13 mouse cellular contexts compared by ENCODE assay signal in the genomic region with DNA sequence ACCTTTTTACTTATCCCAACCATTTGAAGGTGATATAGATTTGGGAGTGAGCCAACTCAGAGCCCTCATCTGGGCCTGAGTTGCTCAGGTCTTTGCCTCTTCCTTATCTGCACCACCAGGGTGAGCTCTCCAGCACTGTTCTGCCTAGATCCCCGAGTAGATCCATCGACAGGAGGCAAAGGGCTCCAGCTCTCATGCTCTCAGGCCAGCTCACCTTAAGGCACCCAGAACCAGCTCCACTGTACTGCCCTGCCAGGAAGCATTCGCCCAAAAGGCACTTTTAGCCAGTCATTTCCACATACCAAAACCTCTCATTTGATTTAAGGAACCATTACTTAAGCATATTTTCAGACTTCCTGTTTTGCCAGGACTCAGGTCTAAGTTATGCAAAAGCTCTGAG. TPM values are rescaled to one million over a fixed set of nuclear protein-coding genes. Genes with fewer than 3 reads are reported as not detected.
DNase-seq lines count a peak whose midpoint lies in the region; ATAC-seq and TF ChIP-seq lines count a peak whose summit lies in the region.
"Had no signal": no experiment of that assay in that cellular context is flagged by ENCODE, and none has a peak within 500 bp of the region (broad histone marks: within the 10 kb centered on the region; RNA-seq: fewer than 3 reads in every experiment).

No protein-coding gene starts in this region.

- peak overlapping the region; percentile 49 for H3K27ac ChIP-seq in MEL (ENCODE audit: control insufficient read depth, low read depth, low read length)
- no peak overlapping the region for H3K27ac ChIP-seq in intestine, postnatal 0 days (ENCODE audit: low read depth, low read length)
- H3K27ac ChIP-seq: lung, embryonic 15.5 days had no signal

- 34% methylated on average over 3 of the region's 3 CpGs for WGBS in intestine, postnatal 0 days

- TF ChIP-seq RAD21 in MEL (IDR thresholded peaks at IDR 0.05; ENCODE audit: low read depth, low read length), result no peak

- TF ChIP-seq CTCF in MEL (IDR thresholded peaks at IDR 0.05 in 2 of 3, conservative IDR thresholded peaks at IDR 0.05 in 1 of 3; ENCODE audit: control insufficient read depth in 1 of 3, insufficient read depth in 1 of 3, low read depth in 2 of 3, low read length in 3 of 3, poor library complexity in 1 of 3, severe bottlenecking in 1 of 3), result peak; percentile 19 to 53 (median 34); a peak in 5 of 6 replicates
- peak; percentile 41 for TF ChIP-seq CTCF in intestine, postnatal 0 days (IDR thresholded peaks at IDR 0.05; ENCODE audit: low read depth)

- no peak for ATAC-seq in intestine, postnatal 0 days
- peak; percentile 91 for ATAC-seq in megakaryocyte-erythroid progenitor cell, adult 5-6 weeks (replicated peaks; ENCODE audit: low FRiP score, low TSS enrichment, poor library complexity, severe bottlenecking)

- peaks cover 3 to 10% of the 10 kb centered on the region in 2 experiments; a peak in 3 of 4 replicates for H3K4me1 ChIP-seq in MEL (ENCODE audit: control insufficient read depth in 1 of 2, insufficient read depth in 2 of 2, low read length in 2 of 2)
- no peaks in the 10 kb centered on the region for H3K4me1 ChIP-seq in intestine, postnatal 0 days (replicated peaks; ENCODE audit: control insufficient read depth, insufficient read depth, low read length)
- H3K4me1 ChIP-seq: lung, embryonic 15.5 days had no signal

- no peaks in the 10 kb centered on the region for H3K79me2 ChIP-seq in MEL (ENCODE audit: control insufficient read depth, insufficient read depth, low read length, poor library complexity)

- H3K27me3 ChIP-seq in MEL (ENCODE audit: control insufficient read depth in 1 of 2, insufficient read depth in 2 of 2, low read length in 2 of 2), result no peaks in the 10 kb centered on the region
- no peaks in the 10 kb centered on the region for H3K27me3 ChIP-seq in intestine, postnatal 0 days (replicated peaks; ENCODE audit: control insufficient read depth, insufficient read depth, low read length)
- H3K27me3 ChIP-seq: lung, embryonic 15.5 days had no signal

- peak overlapping the region; percentile 49 for H3K9ac ChIP-seq in MEL (ENCODE audit: control insufficient read depth, low read depth, low read length, poor library complexity, severe bottlenecking)
- no peak overlapping the region for H3K9ac ChIP-seq in intestine, postnatal 0 days (ENCODE audit: low read depth, low read length)
- H3K9ac ChIP-seq: lung, embryonic 15.5 days had no signal

- peak overlapping the region; percentile 47 to 49 for H3K4me3 ChIP-seq in MEL (ENCODE audit: control insufficient read depth in 1 of 2, insufficient read depth in 1 of 2, low read depth in 2 of 2, low read length in 2 of 2)
- no peak overlapping the region for H3K4me3 ChIP-seq in intestine, postnatal 0 days (ENCODE audit: low read depth, low read length)
- H3K4me3 ChIP-seq: lung, embryonic 15.5 days; myocyte had no signal

- DNase-seq in kidney, adult 9 months, result peak; percentile 11
- no peak for DNase-seq in kidney, postnatal 4 days
- DNase-seq in MEL (ENCODE audit: low read depth, low spot score), result peak; percentile 75
- DNase-seq in ovary, adult 18-20 months (ENCODE audit: low spot score), result no peak
- DNase-seq in urinary bladder, postnatal 25 days (ENCODE audit: low spot score), result no peak
- DNase-seq in right cerebral cortex, postnatal 10 days (ENCODE audit: low spot score in 2 of 2), result no peak
- DNase-seq: adrenal gland, adult 2 months; cerebellum, postnatal 14 days; kidney, adult 18-20 months had no signal

- peak; percentile 41 to 42; a peak in 3 of 4 replicates for TF ChIP-seq EP300 in MEL (IDR thresholded peaks at IDR 0.05; ENCODE audit: low read depth in 1 of 2, low read length in 2 of 2)

- H3K4me2 ChIP-seq in intestine, postnatal 0 days (replicated peaks; ENCODE audit: low read depth), result no peak overlapping the region
- H3K4me2 ChIP-seq: lung, embryonic 15.5 days had no signal

- TF ChIP-seq POLR2A in MEL (IDR thresholded peaks at IDR 0.05; ENCODE audit: control insufficient read depth in 1 of 2, insufficient read depth in 1 of 2, low read depth in 1 of 2, low read length in 2 of 2, poor library complexity in 1 of 2), result no peak

- peaks cover 0 to 3% of the 10 kb centered on the region in 2 experiments; a peak in 1 of 4 replicates for H3K36me3 ChIP-seq in MEL (ENCODE audit: control insufficient read depth in 1 of 2, insufficient read depth in 2 of 2, low read length in 2 of 2)
- no peaks in the 10 kb centered on the region for H3K36me3 ChIP-seq in intestine, postnatal 0 days (ENCODE audit: control insufficient read depth, insufficient read depth)
- H3K36me3 ChIP-seq: lung, embryonic 15.5 days had no signal

- H3K9me3 ChIP-seq in MEL (replicated peaks; ENCODE audit: insufficient read depth, low read length), result no peaks in the 10 kb centered on the region
- H3K9me3 ChIP-seq in intestine, postnatal 0 days (ENCODE audit: control insufficient read depth), result no peaks in the 10 kb centered on the region
- H3K9me3 ChIP-seq: lung, embryonic 15.5 days had no signal

TF ChIP-seq in MEL, 35 proteins besides CTCF, POLR2A, EP300 and RAD21:
- TF ChIP-seq ZKSCAN1 (IDR thresholded peaks at IDR 0.05; ENCODE audit: low read depth, low read length) (no peak), GABPA (IDR thresholded peaks at IDR 0.05; ENCODE audit: low read depth, low read length) (no peak), NELFE (IDR thresholded peaks at IDR 0.05; ENCODE audit: low read depth, low read length) (no peak), GATA1 (IDR thresholded peaks at IDR 0.05; ENCODE audit: low read depth, low read length) (peak; percentile 64; the same call in 1 of the 2 replicates), MAX (IDR thresholded peaks at IDR 0.05; ENCODE audit: low read length) (no peak), KAT2A (conservative IDR thresholded peaks at IDR 0.05; ENCODE audit: low read depth, low read length) (no peak), TAL1 (IDR thresholded peaks at IDR 0.05; ENCODE audit: low read length) (peak; percentile 56), TBP (IDR thresholded peaks at IDR 0.05; ENCODE audit: low read depth, low read length) (peak; percentile 43; the same call in 1 of the 2 replicates), CHD2 (IDR thresholded peaks at IDR 0.05; ENCODE audit: low read length) (no peak), ETS1 (IDR thresholded peaks at IDR 0.05; ENCODE audit: low read depth, low read length) (0 out of 2 replicates have a peak, but pooled peaks have one; percentile 13), RCOR1 (IDR thresholded peaks at IDR 0.05; ENCODE audit: low read depth, low read length) (no peak), ELF1 (IDR thresholded peaks at IDR 0.05; ENCODE audit: low read depth, low read length) (0 out of 2 replicates have a peak, but pooled peaks have one; percentile 27), SIN3A (IDR thresholded peaks at IDR 0.05; ENCODE audit: low read length) (no peak)
TF ChIP-seq in MEL: peak in this region for 5.

RNA-seq across cellular contexts. Expression of a gene that starts 29.8 kb away (rescaled TPM):
- 0.58 and 0.78 TPM in 2 replicates for total RNA-seq in MEL (2012; rRNA removed)
- polyA plus RNA-seq in MEL (2012; ENCODE audit: insufficient read depth in 1 of 2, insufficient read length in 2 of 2, low read depth in 1 of 2, low replicate concordance in 2 of 2, missing spikeins in 1 of 2), result 1 to 10 TPM in 1 of 2 experiments, not detected in 1; 1.2 TPM
- polyA plus RNA-seq in intestine, postnatal 0 days (2015; fragmentation: Nextera tagmentation; extraction: Ambion mirVana), result 3.7 and 4.6 TPM in 2 replicates
- 3.4 and 9.1 TPM in 2 replicates for total RNA-seq in megakaryocyte-erythroid progenitor cell, adult 5-6 weeks (2014; fragmentation: Nextera tagmentation)
- total RNA-seq in megakaryocyte-erythroid progenitor cell, adult 5-6 weeks (2017), result 2.4 and 4.3 TPM in 2 replicates

RNA-seq across cellular contexts. Expression of a gene that starts 30.1 kb away (rescaled TPM):
- 26.2 and 26.4 TPM in 2 replicates for total RNA-seq in MEL (2012; rRNA removed)
- polyA plus RNA-seq in MEL (2012; ENCODE audit: insufficient read depth in 1 of 2, insufficient read length in 2 of 2, low read depth in 1 of 2, low replicate concordance in 2 of 2, missing spikeins in 1 of 2), result 10 to 100 TPM; 36.8 to 79.4 TPM
- 6.2 and 8.9 TPM in 2 replicates for polyA plus RNA-seq in intestine, postnatal 0 days (2015; fragmentation: Nextera tagmentation; extraction: Ambion mirVana)
- total RNA-seq in megakaryocyte-erythroid progenitor cell, adult 5-6 weeks (2014; fragmentation: Nextera tagmentation), result 28.5 and 38.2 TPM in 2 replicates
- 31.6 and 39.2 TPM in 2 replicates for total RNA-seq in megakaryocyte-erythroid progenitor cell, adult 5-6 weeks (2017)

RNA-seq across cellular contexts. Expression of a gene that starts 42.0 kb away (rescaled TPM):
- 70.2 and 77.6 TPM in 2 replicates for total RNA-seq in MEL (2012; rRNA removed)
- polyA plus RNA-seq in MEL (2012; ENCODE audit: insufficient read depth in 1 of 2, insufficient read length in 2 of 2, low read depth in 1 of 2, low replicate concordance in 2 of 2, missing spikeins in 1 of 2), result 100 to 1,000 TPM in 1 of 2 experiments, not detected in 1; 101 TPM
- 130 and 136 TPM in 2 replicates for polyA plus RNA-seq in intestine, postnatal 0 days (2015; fragmentation: Nextera tagmentation; extraction: Ambion mirVana)
- total RNA-seq in megakaryocyte-erythroid progenitor cell, adult 5-6 weeks (2014; fragmentation: Nextera tagmentation), result 164 and 207 TPM in 2 replicates
- 401 and 724 TPM in 2 replicates for total RNA-seq in megakaryocyte-erythroid progenitor cell, adult 5-6 weeks (2017)

Comparison
In these comparisons a context has a peak if more than half of its experiments do, and no peak if none do; other contexts are left out.
1. DNase-seq: peak in kidney, adult 9 months (single experiment) and MEL (single experiment); none in kidney, postnatal 4 days (0 of 2), ovary, adult 18-20 months (single experiment), urinary bladder, postnatal 25 days (single experiment) and right cerebral cortex, postnatal 10 days (0 of 2).